Mouse (Mus musculus) cerebellum, adult 2 months (tissue): Measurements from ENCODE around the gene Bank1.

Experiments
- CTCF ChIP-seq: fragments of 200-500 bp; IDR thresholded peaks from 2 replicates; pipeline ENCODE4 v1.5.1; 2011; ENCODE audit warnings: low read depth, mild to moderate bottlenecking, control low read depth, low read length, moderate library complexity, borderline replicate concordance; ENCODE audit not compliant: insufficient read depth
- POLR2A ChIP-seq: fragments of 200-500 bp; IDR thresholded peaks from 2 replicates; pipeline ENCODE4 v1.6.1; 2011; ENCODE audit warnings: low read length, control low read depth, borderline replicate concordance; ENCODE audit not compliant: insufficient read depth

DNA sequence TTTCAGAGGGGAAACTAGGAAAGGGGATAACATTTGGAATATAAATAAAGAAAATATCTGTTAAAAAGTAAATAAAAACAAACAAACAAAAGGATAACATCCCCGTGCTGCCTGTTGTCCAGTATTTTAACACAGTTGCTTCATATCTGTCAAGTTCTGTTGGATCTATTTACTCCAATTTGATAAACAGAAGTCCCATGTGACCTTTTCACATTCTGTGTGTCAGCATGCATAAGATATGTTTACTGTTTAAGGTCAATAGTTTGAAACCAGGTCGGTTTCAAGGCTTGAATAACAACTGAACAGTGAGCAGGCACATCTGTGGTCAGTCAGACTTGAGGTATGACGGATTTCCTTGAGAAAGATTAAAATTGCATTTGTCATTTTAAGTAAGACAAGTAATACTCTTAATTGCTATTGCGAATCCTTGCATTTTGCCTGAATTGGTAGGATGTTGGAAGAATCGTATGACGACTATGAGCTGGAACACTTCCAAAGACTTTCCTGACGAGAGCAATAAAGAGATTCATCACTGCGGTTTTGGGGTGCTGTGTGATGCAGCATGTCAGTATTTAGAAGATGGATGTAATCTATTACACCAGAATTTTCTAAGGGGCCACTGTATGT, 60.8 kb downstream of the Bank1 start:
- TF ChIP-seq POLR2A (no peak), CTCF (no peak)
